Mouse (Mus musculus) forebrain, embryonic 16.5 days (tissue): ENCODE data around the gene Scml4. TPM values are rescaled to one million over a fixed set of nuclear protein-coding genes. Genes with fewer than 3 reads are reported as not detected.
A peak's percentile ranks its signal among the peaks of the same experiment; 100 is the strongest.

Source experiments
- ATAC-seq: fragments of 200-750 bp; cut with Nextera tagmentation; 2 replicates; pipeline ENCODE4 v1.8.0; 2017; ENCODE audit warnings: mild to moderate bottlenecking, moderate library complexity
- H3K27ac ChIP-seq: fragments of 300-500 bp; sonication (generic); 2 replicates; pipeline ENCODE4 v1.5.1; 2014; ENCODE audit warnings: low read length, control low read depth
- H3K27me3 ChIP-seq: fragments of 300-500 bp; sonication (generic); replicated peaks from 2 replicates; pipeline ENCODE4 v1.6.1; 2014; ENCODE audit warnings: low read length; ENCODE audit not compliant: control insufficient read depth, insufficient read depth
- H3K36me3 ChIP-seq: fragments of 300-500 bp; sonication (generic); 2 replicates; pipeline ENCODE4 v1.6.1; 2014; ENCODE audit not compliant: control insufficient read depth, insufficient read depth
- H3K4me1 ChIP-seq: fragments of 300-500 bp; sonication (generic); replicated peaks from 2 replicates; pipeline ENCODE4 v1.6.1; 2014; ENCODE audit warnings: low read length; ENCODE audit not compliant: control insufficient read depth, insufficient read depth
- H3K4me2 ChIP-seq: fragments of 300-500 bp; sonication (generic); 2 replicates; pipeline ENCODE4 v1.6.1; 2014; ENCODE audit warnings: mild to moderate bottlenecking, low read length, control low read depth
- H3K4me3 ChIP-seq: fragments of 300-500 bp; sonication (generic); replicated peaks from 2 replicates; pipeline ENCODE4 v1.5.1; 2014; ENCODE audit warnings: mild to moderate bottlenecking, low read length, control low read depth
- H3K9ac ChIP-seq: fragments of 300-500 bp; sonication (generic); replicated peaks from 2 replicates; pipeline ENCODE4 v1.6.1; 2014; ENCODE audit warnings: low read depth, low read length, control low read depth
- H3K9me3 ChIP-seq: fragments of 300-500 bp; sonication (generic); 2 replicates; pipeline ENCODE4 v1.6.1; 2016; ENCODE audit warnings: low read length; ENCODE audit not compliant: control insufficient read depth
- WGBS: fragments of 180-500 bp; shearing (Covaris S2); extraction: QIAGEN DNeasy Blood & Tissue Kit; methylation state at CpG from one replicate; pipeline ENCODE4 v1.1.7; 2014; 5-methylcytosine and 5-hydroxymethylcytosine counted together
- polyA plus RNA-seq: library from polyadenylated mRNA; unstranded; fragments of >200 nt; fragmentation: Nextera tagmentation; extraction: Ambion mirVana; gene quantifications from 2 replicates; pipeline ENCODE4 v1.2.1, GENCODE M21; 2015

Gene Scml4
- polyA plus RNA-seq, 1 experiment from 2014 or later: 10.4 TPM

- no peak for ATAC-seq
- 95% methylated on average over 11 of the region's 11 CpGs for WGBS
- Histone ChIP-seq H3K9me3 (no peaks in the 10 kb centered on the region), H3K27ac (no peak overlapping the region), H3K36me3 (peaks cover 8% of the 10 kb centered on the region; the same call in 1 of the 2 replicates), H3K27me3 (no peaks in the 10 kb centered on the region), H3K4me3 (no peak overlapping the region), H3K4me1 (0 out of 2 replicates have a peak, but pooled peaks cover 2% of the 10 kb centered on the region), H3K9ac (no peak overlapping the region), H3K4me2 (no peak overlapping the region)
These were observed 20.1 kb upstream of the Scml4 start for GRCm38 (mm10) chr10:42840036-42840435.

GRCm38 (mm10) chr10:42841531-42842195 lies 18.5 kb upstream of the Scml4 start:
- Histone ChIP-seq H3K4me1 (no peaks in the 10 kb centered on the region), H3K36me3 (peaks cover 8% of the 10 kb centered on the region; the same call in 1 of the 2 replicates), H3K9ac (no peak overlapping the region), H3K27ac (no peak overlapping the region), H3K27me3 (no peaks in the 10 kb centered on the region), H3K4me3 (no peak overlapping the region), H3K4me2 (no peak overlapping the region), H3K9me3 (no peaks in the 10 kb centered on the region)
- 67% methylated on average over 16 of the region's 16 CpGs for WGBS
- ATAC-seq: no peak

- Histone ChIP-seq H3K27me3 (no peaks in the 10 kb centered on the region), H3K36me3 (peaks cover 5% of the 10 kb centered on the region; the same call in 1 of the 2 replicates), H3K9me3 (no peaks in the 10 kb centered on the region), H3K27ac (no peak overlapping the region), H3K4me2 (no peak overlapping the region), H3K9ac (no peak overlapping the region), H3K4me1 (no peaks in the 10 kb centered on the region), H3K4me3 (no peak overlapping the region)
- peak; percentile 67 for ATAC-seq
- 9% methylated on average over 9 of the region's 9 CpGs for WGBS
These were observed 17.8 kb upstream of the Scml4 start for GRCm38 (mm10) chr10:42842358-42842757.

- no peak overlapping the region for H3K4me2 ChIP-seq
- H3K4me1 ChIP-seq: no peaks in the 10 kb centered on the region
- no peaks in the 10 kb centered on the region for H3K27me3 ChIP-seq
- no peak overlapping the region for H3K4me3 ChIP-seq
- H3K36me3 ChIP-seq: no peaks in the 10 kb centered on the region
- 79% methylated on average over 1 of the region's 1 CpGs for WGBS
- H3K27ac ChIP-seq: no peak overlapping the region
- no peak overlapping the region for H3K9ac ChIP-seq
- no peak for ATAC-seq
- no peaks in the 10 kb centered on the region for H3K9me3 ChIP-seq
These were observed 16.8 kb upstream of the Scml4 start for GRCm38 (mm10) chr10:42843416-42843815.

GRCm38 (mm10) chr10:42845480-42845879 lies 14.7 kb upstream of the Scml4 start:
- WGBS: 67% methylated on average over 1 of the region's 1 CpGs
- Histone ChIP-seq H3K9me3 (no peaks in the 10 kb centered on the region), H3K36me3 (no peaks in the 10 kb centered on the region), H3K4me3 (no peak overlapping the region), H3K9ac (no peak overlapping the region), H3K4me1 (no peaks in the 10 kb centered on the region), H3K4me2 (no peak overlapping the region), H3K27me3 (no peaks in the 10 kb centered on the region), H3K27ac (no peak overlapping the region)
- no peak for ATAC-seq

- Histone ChIP-seq H3K27me3 (no peaks in the 10 kb centered on the region), H3K9ac (no peak overlapping the region), H3K36me3 (no peaks in the 10 kb centered on the region), H3K4me1 (no peaks in the 10 kb centered on the region), H3K4me2 (no peak overlapping the region), H3K9me3 (0 out of 2 replicates have a peak, but pooled peaks cover under 1% of the 10 kb centered on the region), H3K4me3 (no peak overlapping the region), H3K27ac (no peak overlapping the region)
- 0 out of 2 replicates have a peak, but pooled peaks have one; percentile 23 for ATAC-seq
- WGBS: 92% methylated on average over 13 of the region's 13 CpGs
These were observed 11.7 kb upstream of the Scml4 start for GRCm38 (mm10) chr10:42848179-42849080.

- Histone ChIP-seq H3K27ac (no peak overlapping the region), H3K9me3 (0 out of 2 replicates have a peak, but pooled peaks cover 4% of the 10 kb centered on the region), H3K27me3 (no peaks in the 10 kb centered on the region), H3K9ac (no peak overlapping the region), H3K36me3 (no peaks in the 10 kb centered on the region), H3K4me1 (no peaks in the 10 kb centered on the region), H3K4me3 (no peak overlapping the region), H3K4me2 (no peak overlapping the region)
- ATAC-seq: no peak
- WGBS: 95% methylated on average over 7 of the region's 7 CpGs
These were observed 11.1 kb upstream of the Scml4 start for GRCm38 (mm10) chr10:42849081-42849400.

GRCm38 (mm10) chr10:42854838-42855237 lies 5.3 kb upstream of the Scml4 start:
- Histone ChIP-seq H3K9me3 (0 out of 2 replicates have a peak, but pooled peaks cover 4% of the 10 kb centered on the region), H3K36me3 (no peaks in the 10 kb centered on the region), H3K27me3 (0 out of 2 replicates have a peak, but pooled peaks cover 2% of the 10 kb centered on the region), H3K4me3 (no peak overlapping the region), H3K4me1 (peaks cover 10% of the 10 kb centered on the region), H3K27ac (no peak overlapping the region), H3K9ac (no peak overlapping the region), H3K4me2 (no peak overlapping the region)
- 37% methylated on average over 4 of the region's 4 CpGs for WGBS
- no peak for ATAC-seq

GRCm38 (mm10) chr10:42855250-42855649 lies 4.9 kb upstream of the Scml4 start:
- 24% methylated on average over 5 of the region's 5 CpGs for WGBS
- no peak overlapping the region for H3K27ac ChIP-seq
- H3K27me3 ChIP-seq: 0 out of 2 replicates have a peak, but pooled peaks cover 2% of the 10 kb centered on the region
- 0 out of 2 replicates have a peak, but pooled peaks cover 4% of the 10 kb centered on the region for H3K9me3 ChIP-seq
- H3K4me2 ChIP-seq: no peak overlapping the region
- H3K9ac ChIP-seq: no peak overlapping the region
- no peaks in the 10 kb centered on the region for H3K36me3 ChIP-seq
- no peak overlapping the region for H3K4me3 ChIP-seq
- no peak for ATAC-seq
- peaks cover 14% of the 10 kb centered on the region for H3K4me1 ChIP-seq
